Mouse (Mus musculus) CD4-positive, CD25-positive, alpha-beta regulatory T cell, adult 4 months (primary cell): Measurements from ENCODE around the gene Ppy. TPM values are rescaled to one million over a fixed set of nuclear protein-coding genes. Genes with fewer than 3 reads are reported as not detected.

Experiments used
- ATAC-seq: one replicate; pipeline ENCODE4 v1.8.0; 2017
- polyA plus RNA-seq, 2 experiments: library from polyadenylated mRNA; unstranded; fragments of 100-300 nt; shearing (Covaris generic); gene quantifications; one replicate each; pipeline ENCODE4 v1.2.1; 2017

Gene Ppy
- polyA plus RNA-seq: not detected

- no peak for ATAC-seq
Measured at GRCm38 (mm10) chr11:102101219-102101618, at the start of gene Ppy. TSS of gene Ppy (minus strand) at chr11:102101319.

GRCm38 (mm10) chr11:102147213-102147989 lies 46.3 kb upstream of the Ppy start:
- ATAC-seq: no peak

GRCm38 (mm10) chr11:102146531-102146930 lies 45.4 kb upstream of the Ppy start:
- no peak for ATAC-seq

GRCm38 (mm10) chr11:102146005-102146404 lies 44.9 kb upstream of the Ppy start:
- no peak for ATAC-seq

GRCm38 (mm10) chr11:102145471-102146001 lies 44.4 kb upstream of the Ppy start, which contains the start of gene Nags:
TSS of gene Nags (plus strand) at chr11:102145513.
- ATAC-seq: no peak

- no peak for ATAC-seq
Measured at GRCm38 (mm10) chr11:102144957-102145470, 43.9 kb upstream of the Ppy start.

- ATAC-seq: no peak
Measured at GRCm38 (mm10) chr11:102142355-102142754, 41.2 kb upstream of the Ppy start.

- peak; percentile 58 for ATAC-seq
Measured at GRCm38 (mm10) chr11:102140508-102140907, 39.4 kb upstream of the Ppy start.

- ATAC-seq: peak; percentile 66
Measured at GRCm38 (mm10) chr11:102138447-102138740, 37.3 kb upstream of the Ppy start.

- ATAC-seq: no peak
Measured at GRCm38 (mm10) chr11:102137625-102138446, 36.7 kb upstream of the Ppy start.

GRCm38 (mm10) chr11:102134516-102134915 lies 33.4 kb upstream of the Ppy start:
- no peak for ATAC-seq

GRCm38 (mm10) chr11:102117386-102117785 lies 16.3 kb upstream of the Ppy start:
- ATAC-seq: no peak

GRCm38 (mm10) chr11:102116241-102116640 lies 15.1 kb upstream of the Ppy start:
- no peak for ATAC-seq

- ATAC-seq: no peak
Measured at GRCm38 (mm10) chr11:102111576-102111975, 10.5 kb upstream of the Ppy start.

GRCm38 (mm10) chr11:102107732-102108131 lies 6.6 kb upstream of the Ppy start, which contains the start of gene Pyy:
TSS of gene Pyy (minus strand) at chr11:102107832.
- ATAC-seq: no peak

- no peak for ATAC-seq
Measured at GRCm38 (mm10) chr11:102106911-102107310, 5.8 kb upstream of the Ppy start.

GRCm38 (mm10) chr11:102102485-102103258 lies 1.6 kb upstream of the Ppy start:
- no peak for ATAC-seq

- ATAC-seq: peak; percentile 39
Measured at GRCm38 (mm10) chr11:102096887-102097391, 4.2 kb downstream of the Ppy start.

- no peak for ATAC-seq
Measured at GRCm38 (mm10) chr11:102096446-102096845, 4.7 kb downstream of the Ppy start.

GRCm38 (mm10) chr11:102095676-102096075 lies 5.4 kb downstream of the Ppy start:
- ATAC-seq: no peak

GRCm38 (mm10) chr11:102089088-102089808 lies 11.9 kb downstream of the Ppy start:
- ATAC-seq: peak; percentile 47
